Mouse (Mus musculus) embryonic fibroblast, embryonic 13.5 days (primary cell): ENCODE results near the gene Olfr1240.

Experiments
- CTCF ChIP-seq: IDR thresholded peaks from 2 replicates; pipeline ENCODE4 v1.5.1; 2011; ENCODE audit warnings: mild to moderate bottlenecking, control low read depth, low read length, moderate library complexity, borderline replicate concordance; ENCODE audit not compliant: insufficient read depth
- POLR2A ChIP-seq: IDR thresholded peaks from 2 replicates; pipeline ENCODE4 v1.6.1; 2011; ENCODE audit warnings: low read depth, mild to moderate bottlenecking, control low read depth, low read length, moderate library complexity

- TF ChIP-seq POLR2A (no peak), CTCF (no peak)
These were observed 33.2 kb downstream of the Olfr1240 start, which contains the start of gene Olfr1238 for GRCm38 (mm10) chr2:89409576-89409975.
